Mouse (Mus musculus) neural tube, embryonic 11.5 days (tissue): Measurements from ENCODE around the gene Wdr54. TPM values are rescaled to one million over a fixed set of nuclear protein-coding genes. Genes with fewer than 3 reads are reported as not detected.
A peak's percentile ranks its signal among the peaks of the same experiment; 100 is the strongest.

Source experiments
- ATAC-seq: fragments of 200-750 bp; cut with Nextera tagmentation; 2 replicates; pipeline ENCODE4 v1.8.0; 2017; ENCODE audit warnings: moderate number of reproducible peaks, mild to moderate bottlenecking, moderate TSS enrichment, moderate library complexity; ENCODE audit not compliant: insufficient read depth, low FRiP score, low TSS enrichment
- DNase-seq: peaks from one replicate; pipeline ENCODE4 v3.0.0-alpha.2; 2015; ENCODE audit warnings: low spot score
- H3K27ac ChIP-seq: fragments of 300-500 bp; sonication (generic); 2 replicates; pipeline ENCODE4 v1.5.1; 2014; ENCODE audit warnings: low read depth, mild to moderate bottlenecking, low read length
- H3K27me3 ChIP-seq: fragments of 300-500 bp; sonication (generic); 2 replicates; pipeline ENCODE4 v1.6.1; 2014; ENCODE audit warnings: mild to moderate bottlenecking, low read length, mixed read lengths; ENCODE audit not compliant: control insufficient read depth, insufficient read depth
- H3K36me3 ChIP-seq: fragments of 300-500 bp; sonication (generic); 2 replicates; pipeline ENCODE4 v1.6.1; 2014; ENCODE audit warnings: mild to moderate bottlenecking, low read length, moderate library complexity, mixed read lengths; ENCODE audit not compliant: control insufficient read depth, insufficient read depth
- H3K4me1 ChIP-seq: fragments of 300-500 bp; sonication (generic); 2 replicates; pipeline ENCODE4 v1.6.1; 2014; ENCODE audit warnings: low read length, mixed read lengths; ENCODE audit not compliant: control insufficient read depth, insufficient read depth
- H3K4me2 ChIP-seq: fragments of 300-500 bp; sonication (generic); 2 replicates; pipeline ENCODE4 v1.6.1; 2014; ENCODE audit warnings: low read depth, mild to moderate bottlenecking, moderate library complexity
- H3K4me3 ChIP-seq: fragments of 300-500 bp; sonication (generic); 2 replicates; pipeline ENCODE4 v1.5.1; 2014; ENCODE audit warnings: low read depth, low read length
- H3K9ac ChIP-seq: fragments of 300-500 bp; sonication (generic); 2 replicates; pipeline ENCODE4 v1.6.1; 2014; ENCODE audit warnings: mild to moderate bottlenecking, low read length
- H3K9me3 ChIP-seq: fragments of 300-500 bp; sonication (generic); 2 replicates; pipeline ENCODE4 v1.6.1; 2016; ENCODE audit warnings: low read length; ENCODE audit not compliant: control insufficient read depth
- WGBS: fragments of 180-500 bp; shearing (Covaris S2); extraction: QIAGEN DNeasy Blood & Tissue Kit; methylation state at CpG from one replicate; pipeline ENCODE4 v1.1.7; 2014; 5-methylcytosine and 5-hydroxymethylcytosine counted together
- polyA plus RNA-seq: library from polyadenylated mRNA; unstranded; fragments of >200 nt; fragmentation: Nextera tagmentation; extraction: Ambion mirVana; gene quantifications from 2 replicates; pipeline ENCODE4 v1.2.1, GENCODE M21; 2014

Wdr54 gene
- polyA plus RNA-seq, 1 experiment from 2014 or later, result 14.5 TPM

DNA sequence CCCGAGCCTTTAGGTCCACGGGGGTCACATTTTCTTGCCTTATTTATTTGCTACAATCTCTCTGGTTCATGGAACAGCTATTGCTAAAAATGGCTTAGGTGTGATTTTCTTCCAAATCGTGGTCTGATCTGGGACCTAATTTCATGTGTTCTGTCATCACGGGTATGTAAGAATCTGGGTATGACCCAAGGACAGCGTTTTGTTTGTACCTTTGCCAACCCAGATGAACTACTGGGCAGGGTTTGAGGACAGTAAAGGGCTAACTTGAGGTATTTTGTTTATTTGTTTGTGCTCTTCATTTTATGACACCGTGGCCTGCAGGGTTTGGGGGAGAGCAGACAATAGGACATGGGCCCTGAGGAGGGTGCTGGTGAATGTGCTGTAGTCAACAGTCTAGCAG, 24.4 kb upstream of the Wdr54 start:
- DNase-seq, result no peak
- Histone ChIP-seq H3K4me1 (peaks cover 8% of the 10 kb centered on the region), H3K9me3 (no peaks in the 10 kb centered on the region), H3K27me3 (no peaks in the 10 kb centered on the region), H3K36me3 (peaks cover 4% of the 10 kb centered on the region), H3K4me2 (no peak overlapping the region; the same call in 1 of the 2 replicates), H3K27ac (no peak overlapping the region), H3K4me3 (no peak overlapping the region), H3K9ac (no peak overlapping the region)
- no peak for ATAC-seq
- 88% methylated on average over 6 of the region's 6 CpGs for WGBS

DNA sequence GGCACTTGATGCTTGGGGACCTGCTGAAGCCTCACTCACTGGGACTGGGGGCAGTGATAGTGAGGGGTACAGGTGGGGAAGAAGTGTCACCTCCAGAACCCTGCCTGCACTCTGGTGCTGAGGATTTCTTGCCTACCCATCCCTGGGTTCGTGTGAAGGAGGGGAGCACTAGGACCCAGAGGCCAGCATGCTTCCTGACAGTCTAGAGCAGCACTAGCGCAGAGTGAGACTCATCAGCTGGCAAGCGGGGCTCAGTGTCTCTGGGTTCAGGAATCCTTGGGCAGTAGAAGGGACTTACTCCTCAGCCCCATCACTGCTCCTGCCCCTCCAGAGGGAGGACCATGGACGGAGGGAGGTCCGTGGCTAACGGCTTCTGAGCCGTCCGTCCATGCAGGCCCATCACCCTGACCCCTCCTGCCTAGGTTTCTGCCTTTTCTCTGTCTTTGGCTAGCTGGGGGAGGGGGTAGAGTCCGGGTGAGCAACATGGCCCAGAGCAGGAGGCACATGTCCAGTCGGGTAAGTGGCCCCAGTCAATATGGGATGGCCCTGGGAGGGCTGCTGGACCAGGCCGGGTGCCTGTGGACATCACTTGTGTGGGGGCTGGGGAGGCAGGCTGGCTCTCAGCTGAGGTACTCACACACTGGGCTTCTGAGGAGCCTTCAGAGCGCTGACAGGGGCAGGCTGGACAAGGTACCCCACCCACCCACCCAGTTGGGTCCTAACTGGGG, 23.4 kb upstream of the Wdr54 start:
- no peaks in the 10 kb centered on the region for H3K9me3 ChIP-seq
- ATAC-seq, result peak; percentile 77
- peak; percentile 50 for DNase-seq
- peak overlapping the region; percentile 53 for H3K9ac ChIP-seq
- WGBS, result 15% methylated on average over 12 of the region's 12 CpGs
- peak overlapping the region; percentile 26 for H3K4me3 ChIP-seq
- peaks cover 4% of the 10 kb centered on the region; the same call in 1 of the 2 replicates for H3K36me3 ChIP-seq
- H3K27me3 ChIP-seq, result no peaks in the 10 kb centered on the region
- H3K27ac ChIP-seq, result no peak overlapping the region
- H3K4me2 ChIP-seq, result peak overlapping the region; percentile 50
- peaks cover 5% of the 10 kb centered on the region for H3K4me1 ChIP-seq

DNA sequence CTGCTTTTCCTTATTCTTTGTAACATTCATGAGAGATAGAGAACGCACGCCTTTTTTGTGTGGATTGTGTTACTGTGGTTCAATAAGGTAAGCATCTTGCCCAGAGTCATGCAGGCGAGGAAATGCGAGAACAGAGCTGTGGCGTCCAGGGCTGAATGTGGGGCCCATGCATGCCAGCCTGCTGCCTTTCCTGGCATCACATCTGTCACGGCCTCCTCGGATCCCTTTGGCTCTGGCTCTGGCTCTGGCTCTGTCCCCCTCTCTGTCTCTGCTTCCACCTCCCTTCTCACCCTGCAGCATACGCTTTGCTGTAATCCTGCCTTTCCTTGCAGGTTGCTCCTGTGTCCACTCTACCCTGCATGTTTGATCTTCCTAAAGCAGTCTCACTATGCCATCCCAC, 19.8 kb upstream of the Wdr54 start:
- Histone ChIP-seq H3K4me1 (peaks cover 5% of the 10 kb centered on the region), H3K4me3 (no peak overlapping the region), H3K4me2 (no peak overlapping the region), H3K27ac (no peak overlapping the region), H3K9me3 (no peaks in the 10 kb centered on the region), H3K9ac (no peak overlapping the region), H3K27me3 (no peaks in the 10 kb centered on the region), H3K36me3 (no peaks in the 10 kb centered on the region)
- WGBS, result 94% methylated on average over 8 of the region's 8 CpGs
- ATAC-seq, result no peak
- no peak for DNase-seq

DNA sequence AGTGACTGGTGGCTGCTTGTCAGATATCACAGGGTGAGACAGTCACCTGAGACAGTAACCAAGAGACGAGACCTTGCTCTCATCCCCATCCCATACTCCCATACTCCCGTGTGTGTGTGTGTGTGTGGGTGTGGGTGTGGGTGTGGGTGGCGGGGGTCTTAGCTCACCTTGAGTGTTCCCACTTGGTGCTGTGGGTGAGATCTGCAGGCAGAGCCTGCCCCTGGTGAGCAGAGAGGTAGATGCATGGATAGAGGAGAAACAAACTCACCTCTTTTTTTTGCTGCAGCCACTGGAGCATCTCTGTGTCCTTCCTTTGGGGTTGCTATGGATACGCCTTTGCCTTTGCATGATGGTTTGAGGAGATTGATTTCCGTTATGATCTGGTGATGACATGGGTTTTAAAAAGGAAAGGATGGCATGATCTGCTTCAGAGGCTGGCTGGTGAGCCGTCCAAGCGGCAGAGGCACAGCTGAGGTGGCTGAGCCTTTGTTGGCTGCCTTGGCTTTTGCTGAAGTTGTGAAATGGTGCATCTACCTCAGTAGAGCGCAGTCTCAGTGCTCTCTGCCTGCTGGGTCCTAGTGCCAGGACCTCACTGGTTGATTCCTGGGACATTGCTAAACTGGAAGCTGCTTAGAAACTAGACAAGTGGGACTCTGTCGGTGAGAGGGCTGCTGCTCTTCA, 16.2 kb upstream of the Wdr54 start:
- Histone ChIP-seq H3K36me3 (no peaks in the 10 kb centered on the region), H3K27me3 (no peaks in the 10 kb centered on the region), H3K4me2 (peak overlapping the region; percentile 7; the same call in 1 of the 2 replicates), H3K9me3 (no peaks in the 10 kb centered on the region), H3K27ac (no peak overlapping the region), H3K9ac (no peak overlapping the region), H3K4me3 (no peak overlapping the region), H3K4me1 (no peaks in the 10 kb centered on the region)
- WGBS, result 68% methylated on average over 9 of the region's 9 CpGs
- no peak for ATAC-seq
- DNase-seq, result no peak

DNA sequence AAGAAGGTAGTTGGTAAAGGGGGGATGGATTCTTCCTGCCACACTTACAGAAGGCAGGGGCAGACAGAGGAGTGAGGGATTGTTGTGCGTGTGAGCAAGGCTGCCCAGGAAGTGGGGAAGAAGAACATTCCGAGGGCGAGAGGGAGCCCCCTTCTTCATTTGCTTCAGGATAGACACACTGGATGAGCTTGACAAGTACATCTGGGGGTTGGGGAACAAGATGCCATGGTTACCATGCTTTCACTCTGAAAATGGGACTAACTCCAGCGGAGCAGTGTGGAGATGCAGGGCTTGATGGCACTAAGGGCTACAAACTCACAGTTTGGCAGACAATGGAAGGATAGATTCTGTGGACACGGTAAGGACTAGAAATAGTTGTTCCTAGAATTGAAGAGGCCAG, 14.9 kb upstream of the Wdr54 start:
- Histone ChIP-seq H3K27ac (no peak overlapping the region), H3K4me1 (peaks cover 9% of the 10 kb centered on the region; the same call in 1 of the 2 replicates), H3K27me3 (no peaks in the 10 kb centered on the region), H3K36me3 (no peaks in the 10 kb centered on the region), H3K9ac (no peak overlapping the region), H3K9me3 (no peaks in the 10 kb centered on the region), H3K4me3 (no peak overlapping the region), H3K4me2 (no peak overlapping the region)
- DNase-seq (no peak), ATAC-seq (no peak)
- 90% methylated on average over 5 of the region's 5 CpGs for WGBS

DNA sequence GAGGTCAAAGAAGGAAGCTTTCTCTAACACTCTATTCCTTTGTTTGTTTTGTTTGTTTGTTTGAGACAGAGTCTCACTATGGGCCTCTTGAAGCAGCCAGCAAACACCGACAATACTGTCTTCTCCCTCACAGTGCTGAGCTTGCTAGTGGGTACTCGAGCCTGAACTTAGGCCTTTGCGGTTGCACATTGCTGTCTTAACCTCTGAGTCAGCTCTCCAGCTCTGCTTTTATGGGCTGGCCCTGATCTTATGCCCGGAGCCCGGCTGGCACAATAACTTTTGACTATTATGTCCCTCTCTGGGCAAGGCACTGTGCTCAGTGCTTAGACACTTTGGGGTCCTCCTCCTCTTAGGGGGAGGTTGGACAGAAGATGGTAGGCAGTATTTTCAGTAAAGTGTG, 13.7 kb upstream of the Wdr54 start:
- Histone ChIP-seq H3K27ac (no peak overlapping the region), H3K9ac (no peak overlapping the region), H3K27me3 (no peaks in the 10 kb centered on the region), H3K36me3 (no peaks in the 10 kb centered on the region), H3K4me3 (no peak overlapping the region), H3K9me3 (no peaks in the 10 kb centered on the region), H3K4me2 (no peak overlapping the region), H3K4me1 (peaks cover 9% of the 10 kb centered on the region; the same call in 1 of the 2 replicates)
- 84% methylated on average over 5 of the region's 5 CpGs for WGBS
- no peak for DNase-seq
- no peak for ATAC-seq

DNA sequence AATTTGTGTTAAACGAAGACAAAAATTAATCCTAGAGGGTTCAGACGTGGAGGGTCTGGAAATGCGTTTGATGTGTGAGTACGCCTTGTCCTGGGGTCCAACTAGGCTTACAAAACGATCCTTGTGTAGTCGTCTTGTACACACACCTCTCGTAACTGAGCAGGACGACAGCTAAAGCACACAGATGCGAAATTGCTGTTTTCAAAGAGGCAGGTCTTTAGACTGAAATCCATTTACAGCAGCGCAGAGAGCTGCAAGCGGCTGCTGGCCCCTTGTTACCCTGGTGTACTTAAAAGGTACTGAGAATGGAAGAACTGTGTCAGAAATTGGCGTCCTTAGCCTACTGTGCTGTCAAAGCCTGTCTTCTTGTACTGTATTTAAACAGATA, 10.0 kb upstream of the Wdr54 start:
- H3K27me3 ChIP-seq, result peaks cover 15% of the 10 kb centered on the region
- peaks cover 12% of the 10 kb centered on the region; the same call in 1 of the 2 replicates for H3K4me1 ChIP-seq
- H3K4me3 ChIP-seq, result peak overlapping the region; percentile 87
- H3K9ac ChIP-seq, result peak overlapping the region; percentile 82
- no peak; the same call in 1 of the 2 replicates for ATAC-seq
- H3K9me3 ChIP-seq, result no peaks in the 10 kb centered on the region
- H3K4me2 ChIP-seq, result peak overlapping the region; percentile 87
- H3K36me3 ChIP-seq, result no peaks in the 10 kb centered on the region
- WGBS, result under 1% methylated on average over 12 of the region's 12 CpGs
- no peak for DNase-seq
- H3K27ac ChIP-seq, result peak overlapping the region; percentile 72; the same call in 1 of the 2 replicates

DNA sequence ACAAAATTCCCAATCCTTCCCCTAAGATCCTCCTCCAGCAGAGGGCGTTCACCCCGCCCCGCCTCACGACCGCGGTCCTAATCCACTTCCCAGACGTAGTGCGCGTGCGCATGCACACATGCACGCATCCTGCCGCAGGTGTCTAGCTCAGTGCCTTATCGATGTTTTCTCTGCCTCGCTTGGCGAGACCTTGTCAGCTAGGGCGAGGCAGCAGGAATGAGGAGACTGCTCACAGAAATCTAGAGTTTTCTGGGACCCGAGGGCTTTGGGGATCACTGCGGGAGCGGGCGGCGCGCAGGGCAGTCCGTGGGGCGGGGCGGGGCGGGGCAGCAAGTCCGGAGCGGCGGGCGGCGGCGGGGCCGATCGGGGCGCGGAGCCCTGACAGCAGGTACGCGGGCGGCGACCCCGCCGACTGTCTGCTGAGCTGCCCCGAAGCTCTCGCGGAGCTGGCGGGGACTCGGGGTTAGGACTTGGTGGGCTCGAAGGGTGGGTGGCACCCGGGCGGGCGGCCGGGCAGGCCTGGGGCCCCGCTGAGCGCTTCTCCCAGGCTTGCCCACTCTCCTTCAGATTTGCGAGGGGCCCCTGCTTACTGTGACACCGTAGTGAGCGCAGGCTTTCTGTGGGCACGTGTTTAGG, 9.5 kb upstream of the Wdr54 start, which contains the start of gene Dctn1:
Gene Dctn1, plus strand, starts transcription at position 314 of the 636 bp plus-strand sequence.
- peak within 1 kb of the TSS; percentile 82 for H3K9ac ChIP-seq
- H3K4me3 ChIP-seq, result peak within 1 kb of the TSS; percentile 87
- H3K36me3 ChIP-seq, result no peaks in the 10 kb centered on the region
- no peaks in the 10 kb centered on the region for H3K9me3 ChIP-seq
- ATAC-seq (peak; percentile 76), DNase-seq (peak; percentile 94)
- H3K27me3 ChIP-seq, result peaks cover 20% of the 10 kb centered on the region
- H3K4me1 ChIP-seq, result peaks cover 12% of the 10 kb centered on the region; the same call in 1 of the 2 replicates
- peak within 1 kb of the TSS; percentile 72; the same call in 1 of the 2 replicates for H3K27ac ChIP-seq
- peak within 1 kb of the TSS; percentile 87 for H3K4me2 ChIP-seq
- under 1% methylated on average over 53 of the region's 58 CpGs for WGBS
